Mouse (Mus musculus) myocyte (in vitro differentiated cells): ENCODE results near the gene AI464131. TPM values are rescaled to one million over a fixed set of nuclear protein-coding genes. Genes with fewer than 3 reads are reported as not detected.
A peak's percentile ranks its signal among the peaks of the same experiment; 100 is the strongest.

Experiments used
- H3K27me3 ChIP-seq: one replicate; pipeline ENCODE4 v1.6.1; 2011; ENCODE audit not compliant: control insufficient read depth, insufficient read depth, insufficient read length
- H3K36me3 ChIP-seq: one replicate; pipeline ENCODE4 v1.6.1; 2011; ENCODE audit not compliant: control insufficient read depth, insufficient read depth
- H3K4me2 ChIP-seq: one replicate; pipeline ENCODE4 v1.6.1; 2011; ENCODE audit warnings: low read depth, control low read depth
- H3K4me3 ChIP-seq: one replicate; pipeline ENCODE4 v1.5.1; 2011; ENCODE audit warnings: mild to moderate bottlenecking, control low read depth, moderate library complexity
- H3K79me2 ChIP-seq: one replicate; pipeline ENCODE4 v1.6.1; 2011; ENCODE audit not compliant: control insufficient read depth, insufficient read depth
- H3ac ChIP-seq: one replicate; pipeline ENCODE4 v1.6.1; 2011; ENCODE audit not compliant: control insufficient read depth, insufficient read length
- CEBPB ChIP-seq: IDR thresholded peaks from 2 replicates; pipeline ENCODE4 v1.6.1; 2011; ENCODE audit warnings: mild to moderate bottlenecking, moderate library complexity; ENCODE audit not compliant: poor library complexity, insufficient read depth, severe bottlenecking
- E2F4 ChIP-seq: IDR thresholded peaks from one replicate; pipeline ENCODE4 v1.6.1; 2011; ENCODE audit warnings: mild to moderate bottlenecking, control low read depth, moderate library complexity; ENCODE audit not compliant: insufficient read depth
- MAX ChIP-seq: IDR thresholded peaks from one replicate; pipeline ENCODE4 v1.6.1; 2011; ENCODE audit warnings: low read depth, mild to moderate bottlenecking, control low read depth
- MYOD1 ChIP-seq, 3 experiments: IDR thresholded peaks; one replicate each; pipeline ENCODE4 v1.6.1; 2011; ENCODE audit warnings: control low read depth in 2 of 3, low read depth in 2 of 3, mild to moderate bottlenecking in 2 of 3, moderate library complexity in 1 of 3; ENCODE audit not compliant: insufficient read length in 2 of 3, control insufficient read depth in 1 of 3
- MYOG ChIP-seq, 3 experiments: IDR thresholded peaks; one replicate each; pipeline ENCODE4 v1.6.1; 2011; ENCODE audit warnings: control low read depth in 2 of 3, low read depth in 2 of 3, mild to moderate bottlenecking in 2 of 3; ENCODE audit not compliant: insufficient read length in 2 of 3, control insufficient read depth in 1 of 3, insufficient read depth in 1 of 3
- POLR2A ChIP-seq: IDR thresholded peaks from one replicate; pipeline ENCODE4 v1.6.1; 2011; ENCODE audit warnings: low read depth, mild to moderate bottlenecking, control low read depth, moderate library complexity; ENCODE audit not compliant: insufficient read length
- POLR2AphosphoS2 ChIP-seq: IDR thresholded peaks from one replicate; pipeline ENCODE4 v1.6.1; 2011; ENCODE audit warnings: low read depth, control low read depth; ENCODE audit not compliant: insufficient read length
- REST ChIP-seq: IDR thresholded peaks from one replicate; pipeline ENCODE4 v1.6.1; 2011; ENCODE audit warnings: mild to moderate bottlenecking, control low read depth, moderate library complexity; ENCODE audit not compliant: insufficient read depth, insufficient read length
- SRF ChIP-seq: IDR thresholded peaks from one replicate; pipeline ENCODE4 v1.6.1; 2011; ENCODE audit warnings: low read depth; ENCODE audit not compliant: control insufficient read depth, insufficient read length
- TCF12 ChIP-seq: IDR thresholded peaks from one replicate; pipeline ENCODE4 v1.6.1; 2011; ENCODE audit warnings: mild to moderate bottlenecking, control low read depth; ENCODE audit not compliant: poor library complexity, insufficient read depth, severe bottlenecking
- TCF3 ChIP-seq: IDR thresholded peaks from one replicate; pipeline ENCODE4 v1.6.1; 2011; ENCODE audit warnings: low read depth, control low read depth; ENCODE audit not compliant: insufficient read length
- USF1 ChIP-seq: IDR thresholded peaks from one replicate; pipeline ENCODE4 v1.6.1; 2011; ENCODE audit warnings: low read depth, mild to moderate bottlenecking, control low read depth, moderate library complexity
- polyA plus RNA-seq: library from polyadenylated mRNA; unstranded; fragments of >200 nt; fragmentation: generic; extraction: Trizol; gene quantifications from one replicate; pipeline ENCODE4 v1.2.1, GENCODE M21; 2012; ENCODE audit warnings: missing spikeins

Gene AI464131
- polyA plus RNA-seq, 1 experiment, result 33.9 TPM

DNA sequence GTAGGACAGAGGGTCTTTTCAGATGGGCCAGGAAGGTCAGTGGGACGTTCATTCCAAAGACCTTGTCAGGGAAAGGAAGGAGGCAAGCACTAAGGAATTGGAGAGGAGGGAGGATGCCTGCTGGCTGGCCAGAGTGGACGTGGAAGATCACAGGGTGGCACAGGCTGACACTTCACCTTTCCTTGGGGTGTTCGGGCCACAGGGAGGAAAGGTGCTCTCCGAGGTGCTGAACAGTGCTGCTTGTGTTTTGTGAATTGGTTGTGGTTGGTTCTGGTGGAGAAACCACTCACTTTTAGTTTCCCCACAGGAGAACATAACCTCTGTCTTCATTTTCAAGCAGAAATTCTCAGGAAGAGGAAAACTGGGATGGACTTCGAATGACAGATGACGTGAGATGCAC lies 29.5 kb upstream of the AI464131 start:
- peaks cover 7% of the 10 kb centered on the region for H3K27me3 ChIP-seq
- H3ac ChIP-seq, result no peak overlapping the region
- no peaks in the 10 kb centered on the region for H3K36me3 ChIP-seq
- no peak overlapping the region for H3K4me2 ChIP-seq
- H3K79me2 ChIP-seq, result no peaks in the 10 kb centered on the region
- TF ChIP-seq CEBPB (no peak), REST (peak; percentile 95)
- H3K4me3 ChIP-seq, result no peak overlapping the region

DNA sequence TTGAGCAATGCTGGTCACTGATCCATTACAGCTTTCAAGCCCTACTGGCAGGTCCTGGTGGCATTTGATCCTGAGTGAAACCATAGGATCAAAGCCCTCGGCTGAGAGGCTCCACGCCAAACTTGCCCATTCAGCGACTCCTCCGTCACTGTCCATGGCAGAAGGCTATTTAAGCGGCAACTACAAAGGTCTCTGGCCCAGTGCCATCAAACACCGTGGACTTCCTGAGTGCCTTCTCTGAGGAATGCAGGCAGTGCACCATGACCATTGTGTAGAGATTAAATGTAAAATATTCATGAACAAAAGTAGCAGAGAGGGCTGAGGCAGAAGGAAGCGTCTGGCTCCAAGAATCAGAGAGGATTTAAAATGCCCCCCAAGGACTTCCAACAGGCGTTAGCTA lies 25.1 kb upstream of the AI464131 start:
- Histone ChIP-seq H3K4me3 (no peak overlapping the region), H3K36me3 (no peaks in the 10 kb centered on the region), H3ac (no peak overlapping the region), H3K79me2 (no peaks in the 10 kb centered on the region), H3K4me2 (no peak overlapping the region), H3K27me3 (peaks cover 20% of the 10 kb centered on the region)
- TF ChIP-seq MYOD1 (IDR thresholded peaks at IDR 0.05; ENCODE audit: control insufficient read depth in 1 of 3, insufficient read length in 2 of 3, low read depth in 2 of 3), result no peak
- TF ChIP-seq TCF3, result no peak
- TF ChIP-seq USF1, result no peak
- no peak for TF ChIP-seq E2F4
- TF ChIP-seq MAX, result no peak
- no peak for TF ChIP-seq POLR2A
- no peak for TF ChIP-seq TCF12
- TF ChIP-seq REST, result no peak
- no peak for TF ChIP-seq MYOG (IDR thresholded peaks at IDR 0.05; ENCODE audit: control insufficient read depth in 1 of 3, insufficient read depth in 1 of 3, insufficient read length in 2 of 3, low read depth in 2 of 3)
- TF ChIP-seq CEBPB, result no peak
- no peak for TF ChIP-seq POLR2AphosphoS2
- TF ChIP-seq SRF, result no peak

DNA sequence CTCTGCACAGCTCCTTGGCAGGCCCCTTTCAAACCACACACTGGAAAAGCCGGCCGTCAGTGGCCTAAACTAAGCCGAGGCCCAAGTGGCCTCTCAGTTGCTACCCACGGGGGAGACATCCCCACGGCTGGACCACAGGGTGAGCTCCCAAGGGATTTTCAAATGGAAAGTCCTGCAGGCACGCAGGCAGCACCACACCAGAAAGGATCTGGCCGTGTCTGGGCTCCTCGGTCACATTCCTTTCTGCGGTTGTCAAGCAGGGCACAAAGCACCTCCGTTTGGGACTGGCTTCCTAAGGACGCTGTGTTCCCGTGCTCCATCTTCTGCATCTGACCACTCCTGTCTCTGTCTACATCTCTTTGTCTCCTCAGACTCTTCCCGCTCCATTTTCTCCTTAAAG lies 24.2 kb upstream of the AI464131 start:
- H3ac ChIP-seq, result no peak overlapping the region
- no peaks in the 10 kb centered on the region for H3K79me2 ChIP-seq
- H3K27me3 ChIP-seq, result peaks cover 20% of the 10 kb centered on the region
- H3K36me3 ChIP-seq, result no peaks in the 10 kb centered on the region
- TF ChIP-seq SRF (no peak), POLR2AphosphoS2 (no peak), POLR2A (no peak), CEBPB (no peak), MAX (no peak), TCF12 (no peak), REST (no peak), USF1 (no peak), MYOD1 (IDR thresholded peaks at IDR 0.05; ENCODE audit: control insufficient read depth in 1 of 3, insufficient read length in 2 of 3, low read depth in 2 of 3) (no peak), TCF3 (no peak), MYOG (IDR thresholded peaks at IDR 0.05; ENCODE audit: control insufficient read depth in 1 of 3, insufficient read depth in 1 of 3, insufficient read length in 2 of 3, low read depth in 2 of 3) (no peak), E2F4 (no peak)
- H3K4me3 ChIP-seq, result no peak overlapping the region
- H3K4me2 ChIP-seq, result no peak overlapping the region

DNA sequence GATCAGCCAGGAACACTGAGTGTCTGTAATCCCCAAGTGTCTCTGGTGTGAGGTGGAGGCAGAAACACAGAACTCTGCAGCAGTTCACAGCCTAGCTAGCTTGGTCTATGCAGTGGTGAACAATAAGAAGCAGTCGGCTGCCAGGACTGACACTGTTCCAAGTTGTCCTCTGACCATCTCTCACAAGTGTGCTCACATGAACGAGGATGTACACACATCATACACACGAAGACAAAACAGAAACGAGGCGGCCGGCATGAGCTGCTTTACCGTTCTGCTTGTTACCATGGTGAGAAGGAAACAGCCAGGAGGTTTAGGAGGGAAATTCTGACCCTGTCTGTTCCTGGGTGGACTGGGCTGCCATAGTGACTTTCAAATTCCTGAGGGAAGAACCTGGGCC lies 23.7 kb upstream of the AI464131 start:
- Histone ChIP-seq H3K79me2 (no peaks in the 10 kb centered on the region), H3K4me2 (no peak overlapping the region), H3ac (no peak overlapping the region), H3K27me3 (peaks cover 20% of the 10 kb centered on the region), H3K4me3 (no peak overlapping the region), H3K36me3 (no peaks in the 10 kb centered on the region)
- TF ChIP-seq POLR2A (no peak), MYOD1 (IDR thresholded peaks at IDR 0.05; ENCODE audit: control insufficient read depth in 1 of 3, insufficient read length in 2 of 3, low read depth in 2 of 3) (no peak), MAX (no peak), CEBPB (no peak), TCF3 (no peak), E2F4 (no peak), USF1 (no peak), REST (no peak)

DNA sequence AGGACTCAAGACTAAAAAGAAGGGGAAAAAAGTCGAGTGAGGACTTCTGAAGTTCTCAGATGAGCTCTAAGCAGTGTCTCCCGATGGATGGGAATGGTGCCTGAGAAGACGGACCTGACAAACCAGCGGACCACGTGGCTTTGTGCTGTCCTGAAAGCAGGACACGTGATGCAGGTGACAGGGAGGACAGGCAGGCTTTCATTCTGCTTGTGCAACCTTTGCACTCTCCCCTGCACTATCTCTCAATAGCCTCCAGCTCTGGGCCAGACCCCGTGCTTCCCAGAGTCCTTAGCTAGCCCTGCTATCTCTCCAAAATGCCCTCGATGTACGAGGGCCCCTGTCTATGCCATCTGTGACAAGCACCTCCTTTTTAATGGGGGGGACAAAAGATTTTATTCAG lies 22.0 kb upstream of the AI464131 start:
- Histone ChIP-seq H3K36me3 (no peaks in the 10 kb centered on the region), H3K79me2 (no peaks in the 10 kb centered on the region), H3K4me2 (no peak overlapping the region), H3K27me3 (peaks cover 17% of the 10 kb centered on the region), H3ac (no peak overlapping the region), H3K4me3 (no peak overlapping the region)
- TF ChIP-seq REST, result no peak
- TF ChIP-seq TCF3, result no peak
- no peak for TF ChIP-seq TCF12
- TF ChIP-seq USF1, result no peak
- TF ChIP-seq POLR2A, result no peak
- no peak for TF ChIP-seq MYOD1 (IDR thresholded peaks at IDR 0.05; ENCODE audit: control insufficient read depth in 1 of 3, insufficient read length in 2 of 3, low read depth in 2 of 3)
- TF ChIP-seq E2F4, result no peak
- no peak for TF ChIP-seq POLR2AphosphoS2
- TF ChIP-seq SRF, result no peak
- no peak for TF ChIP-seq MYOG (IDR thresholded peaks at IDR 0.05; ENCODE audit: control insufficient read depth in 1 of 3, insufficient read depth in 1 of 3, insufficient read length in 2 of 3, low read depth in 2 of 3)
- no peak for TF ChIP-seq CEBPB
- no peak for TF ChIP-seq MAX

DNA sequence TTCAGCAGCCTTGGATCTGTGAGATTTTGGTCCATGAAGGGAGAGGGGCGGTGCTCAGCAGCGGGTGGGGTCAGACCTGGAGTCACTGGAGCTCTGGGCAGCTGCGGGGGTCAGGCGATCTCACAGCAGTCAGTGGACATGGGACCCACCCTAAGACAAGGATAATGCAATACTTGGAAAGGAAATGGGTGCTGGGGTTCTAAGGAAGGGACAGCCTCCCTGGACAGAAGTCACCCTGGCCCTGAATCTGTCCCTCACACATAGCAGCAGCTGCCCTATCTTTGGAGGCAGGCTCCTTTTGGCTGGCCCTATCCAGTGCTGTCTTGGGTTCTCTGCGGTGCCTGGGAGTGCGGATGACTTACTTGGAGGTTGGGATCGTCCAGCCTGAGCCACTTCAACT lies 21.0 kb upstream of the AI464131 start:
- H3ac ChIP-seq, result no peak overlapping the region
- no peak overlapping the region for H3K4me3 ChIP-seq
- TF ChIP-seq USF1 (no peak), E2F4 (no peak), REST (no peak), POLR2A (no peak), MYOG (IDR thresholded peaks at IDR 0.05; ENCODE audit: control insufficient read depth in 1 of 3, insufficient read depth in 1 of 3, insufficient read length in 2 of 3, low read depth in 2 of 3) (no peak), TCF12 (no peak), TCF3 (no peak), CEBPB (no peak), MAX (no peak), MYOD1 (IDR thresholded peaks at IDR 0.05; ENCODE audit: control insufficient read depth in 1 of 3, insufficient read length in 2 of 3, low read depth in 2 of 3) (no peak), POLR2AphosphoS2 (no peak), SRF (no peak)
- H3K36me3 ChIP-seq, result no peaks in the 10 kb centered on the region
- no peaks in the 10 kb centered on the region for H3K79me2 ChIP-seq
- no peak overlapping the region for H3K4me2 ChIP-seq
- peaks cover 18% of the 10 kb centered on the region for H3K27me3 ChIP-seq
